Mouse (Mus musculus): ENCODE results near the gene Epm2a. TPM values are rescaled to one million over a fixed set of nuclear protein-coding genes. Genes with fewer than 3 reads are reported as not detected.

Epm2a gene
- polyA plus RNA-seq, 1 experiment: 8.5 TPM

GRCm38 (mm10) chr10:11429059-11429812 lies 86.0 kb downstream of the Epm2a start:
- no peak for DNase-seq (ENCODE audit: low read depth)

- no peak for DNase-seq (ENCODE audit: low read depth)
Observed at GRCm38 (mm10) chr10:11436961-11437360, 93.8 kb downstream of the Epm2a start.

- DNase-seq (ENCODE audit: low read depth): no peak
Observed at GRCm38 (mm10) chr10:11438461-11438860, 95.3 kb downstream of the Epm2a start.

- DNase-seq (ENCODE audit: low read depth): no peak
Observed at GRCm38 (mm10) chr10:11439342-11439741, 96.1 kb downstream of the Epm2a start.

- no peak for DNase-seq (ENCODE audit: low read depth)
Observed at GRCm38 (mm10) chr10:11449556-11450305, 106.5 kb downstream of the Epm2a start.

GRCm38 (mm10) chr10:11452537-11452936 lies 109.3 kb downstream of the Epm2a start:
- DNase-seq (ENCODE audit: low read depth): no peak

GRCm38 (mm10) chr10:11457445-11457844 lies 114.2 kb downstream of the Epm2a start:
- DNase-seq (ENCODE audit: low read depth): no peak

- DNase-seq (ENCODE audit: low read depth): peak; percentile 4
Observed at GRCm38 (mm10) chr10:11491956-11492355, 148.8 kb downstream of the Epm2a start.

Other genes starting within 250 kb of the Epm2a start
- gene Shprh, start 194.0 kb upstream of the Epm2a start, polyA plus RNA-seq (2012; rRNA removed): 3.5 and 4.7 TPM in 2 replicates
- gene Fbxo30, start 62.1 kb upstream of the Epm2a start, polyA plus RNA-seq (2012; rRNA removed): 2.7 and 3.1 TPM in 2 replicates

All from gonadal fat pad, adult 2 months (tissue).